Comparison of ENCODE assay signal across 17 mouse cellular contexts in the genomic region with DNA sequence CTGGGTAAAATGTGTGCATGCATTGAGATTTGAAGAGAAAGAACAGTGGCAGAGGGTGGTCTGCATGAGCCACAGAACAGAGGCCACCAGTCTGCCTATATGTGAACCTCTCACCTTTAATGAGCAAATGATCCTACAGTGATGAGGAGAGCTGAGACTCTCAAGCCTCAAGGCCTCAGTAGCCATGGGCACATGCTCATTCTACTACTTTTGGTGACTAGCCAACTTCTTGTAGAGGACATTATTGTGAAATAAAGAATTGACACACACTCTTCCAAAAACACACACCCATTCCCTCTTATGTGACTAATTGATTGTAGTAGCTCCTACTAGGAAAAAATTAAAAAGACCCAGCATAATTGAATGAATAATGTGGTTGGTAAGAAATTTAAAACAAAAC.
"Had no signal": no experiment of that assay in that cellular context is flagged by ENCODE, and none has a peak within 500 bp of the region (broad histone marks: within the 10 kb centered on the region; RNA-seq: fewer than 3 reads in every experiment).

No protein-coding gene starts in this region.

- H3K4me1 ChIP-seq: kidney, embryonic 15.5 days; liver, embryonic 13.5 days; megakaryocyte, embryonic 14.5 days; midbrain, embryonic 10.5 days; midbrain, embryonic 13.5 days; neural tube, embryonic 13.5 days had no signal

- ATAC-seq: intestine, postnatal 0 days; midbrain, embryonic 13.5 days; midbrain, embryonic 16.5 days had no signal

- H3K36me3 ChIP-seq: kidney, embryonic 15.5 days; liver, embryonic 13.5 days; midbrain, embryonic 10.5 days; midbrain, embryonic 13.5 days; neural tube, embryonic 13.5 days had no signal

- H3K27me3 ChIP-seq: kidney, embryonic 15.5 days; liver, embryonic 13.5 days; megakaryocyte, embryonic 14.5 days; midbrain, embryonic 13.5 days; neural tube, embryonic 13.5 days had no signal

- H3K4me2 ChIP-seq: kidney, embryonic 15.5 days; liver, embryonic 13.5 days; lung, embryonic 14.5 days; midbrain, embryonic 13.5 days; neural tube, embryonic 13.5 days had no signal

- H3K27ac ChIP-seq: kidney, embryonic 15.5 days; left cerebral cortex, adult 2 months; liver, embryonic 13.5 days; midbrain, embryonic 10.5 days; midbrain, embryonic 13.5 days; neural tube, embryonic 13.5 days had no signal

- DNase-seq: kidney, adult 8-10 months; kidney, postnatal 10 days; kidney, postnatal 36 days; layer of hippocampus, postnatal 36 days; liver, embryonic 13.5 days; lung, embryonic 14.5 days; retina, postnatal 1 day; thymus, postnatal 25 days had no signal

- H3K4me3 ChIP-seq: kidney, embryonic 15.5 days; left cerebral cortex, adult 2 months; liver, embryonic 13.5 days; megakaryocyte, embryonic 14.5 days; midbrain, embryonic 10.5 days; midbrain, embryonic 13.5 days; myocyte; neural tube, embryonic 13.5 days had no signal

- H3K9me3 ChIP-seq: kidney, embryonic 15.5 days; liver, embryonic 13.5 days; megakaryocyte, embryonic 14.5 days; midbrain, embryonic 10.5 days; midbrain, embryonic 13.5 days; neural tube, embryonic 13.5 days had no signal

- H3K9ac ChIP-seq: kidney, embryonic 15.5 days; liver, embryonic 13.5 days; lung, embryonic 14.5 days; midbrain, embryonic 13.5 days; neural tube, embryonic 13.5 days had no signal
